Mouse (Mus musculus): ENCODE measurements around the gene Rin2.

DNA sequence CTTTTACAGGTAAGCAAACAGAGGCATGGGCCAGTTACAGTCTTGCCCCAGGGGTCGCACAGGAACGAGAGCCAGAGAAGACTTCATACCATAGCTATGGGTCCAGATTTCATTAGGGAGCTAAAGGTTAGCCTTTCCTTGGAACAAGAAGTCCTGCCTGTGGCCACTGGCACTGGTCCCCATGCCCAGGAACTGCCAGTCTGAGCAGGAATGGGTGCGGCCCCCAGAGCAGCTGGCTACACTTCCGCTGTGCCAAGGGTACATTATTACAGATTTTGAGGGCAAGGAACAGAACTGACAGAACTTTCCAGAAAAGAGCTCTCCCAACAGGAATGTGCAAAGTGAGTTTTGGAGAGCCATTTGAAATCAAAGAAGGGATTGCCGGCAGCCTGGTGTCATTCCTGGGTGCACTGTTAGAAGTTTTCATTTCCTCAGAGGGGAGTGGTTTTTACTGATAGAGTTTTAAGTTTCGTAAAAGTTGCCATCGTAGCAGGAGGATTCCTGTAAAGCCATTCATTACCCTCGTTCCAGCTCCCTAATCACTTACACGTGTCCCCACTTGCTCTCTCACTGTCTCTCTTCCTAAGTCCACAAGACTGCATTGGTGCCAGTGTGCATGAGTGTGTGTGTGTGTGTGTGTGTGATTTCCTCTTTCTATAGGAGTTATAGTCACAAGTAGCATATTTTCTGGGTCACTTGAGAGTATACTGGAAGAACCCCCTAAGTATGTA is 126.5 kb downstream of the Rin2 start:
- TF ChIP-seq CTCF (IDR thresholded peaks at IDR 0.05; ENCODE audit: low read depth, low read length) (no peak), POLR2A (IDR thresholded peaks at IDR 0.05; ENCODE audit: extremely low read depth, insufficient read depth, low read length) (no peak)

Data from liver, adult 2 months (tissue).